Mouse (Mus musculus): ENCODE data around the gene Olfr374. TPM values are rescaled to one million over a fixed set of nuclear protein-coding genes. Genes with fewer than 3 reads are reported as not detected.

Olfr374 gene
- polyA plus RNA-seq, 1 experiment from 2014 or later = 0.06 TPM

GRCm38 (mm10) chr8:72158726-72159125 is 51.9 kb downstream of the Olfr374 start:
- H3K4me2 ChIP-seq = no peak overlapping the region

GRCm38 (mm10) chr8:72160007-72160406 is 53.2 kb downstream of the Olfr374 start:
- WGBS = 70% methylated on average over 3 of the region's 3 CpGs
- Histone ChIP-seq H3K9ac (peak overlapping the region; percentile 46), H3K4me1 (peaks cover 26% of the 10 kb centered on the region), H3K27ac (no peak overlapping the region), H3K9me3 (replicated peaks) (no peaks in the 10 kb centered on the region), H3K4me3 (replicated peaks) (peak overlapping the region; percentile 93), H3K27me3 (no peaks in the 10 kb centered on the region), H3K4me2 (peak overlapping the region; percentile 81), H3K36me3 (peaks cover 21% of the 10 kb centered on the region)
- ATAC-seq (replicated peaks; ENCODE audit: low FRiP score) = no peak

More at GRCm38 (mm10) chr8:72158726-72159125, 51.9 kb downstream of the Olfr374 start:
- H3K9me3 ChIP-seq (replicated peaks) = no peaks in the 10 kb centered on the region
- H3K4me3 ChIP-seq (replicated peaks) = no peak overlapping the region
- WGBS = 82% methylated on average over 3 of the region's 3 CpGs
- H3K9ac ChIP-seq = no peak overlapping the region
- no peaks in the 10 kb centered on the region for H3K27me3 ChIP-seq
- no peak for ATAC-seq (replicated peaks; ENCODE audit: low FRiP score)
- no peak overlapping the region for H3K27ac ChIP-seq
- peaks cover 26% of the 10 kb centered on the region for H3K4me1 ChIP-seq
- peaks cover 15% of the 10 kb centered on the region for H3K36me3 ChIP-seq

GRCm38 (mm10) chr8:72160707-72161697 is 54.2 kb downstream of the Olfr374 start, which contains the start of gene Rab8a:
Rab8a (plus strand) TSS chr8:72161200.
- under 1% methylated on average over 82 of the region's 82 CpGs for WGBS

GRCm38 (mm10) chr8:72162821-72163220 is 56.0 kb downstream of the Olfr374 start:
- H3K4me1 ChIP-seq = peaks cover 26% of the 10 kb centered on the region
- no peaks in the 10 kb centered on the region for H3K9me3 ChIP-seq (replicated peaks)
- H3K4me3 ChIP-seq (replicated peaks) = peak overlapping the region; percentile 93
- no peak overlapping the region for H3K27ac ChIP-seq
- peaks cover 43% of the 10 kb centered on the region for H3K36me3 ChIP-seq
- H3K27me3 ChIP-seq = no peaks in the 10 kb centered on the region
- peak overlapping the region; percentile 81 for H3K4me2 ChIP-seq
- 0 out of 2 replicates have a peak overlapping the region, but pooled peaks have one; percentile 91 for H3K9ac ChIP-seq
- no peak for ATAC-seq (replicated peaks; ENCODE audit: low FRiP score)

More at GRCm38 (mm10) chr8:72160707-72161697, 54.2 kb downstream of the Olfr374 start, which contains the start of gene Rab8a:
- no peaks in the 10 kb centered on the region for H3K27me3 ChIP-seq
- peaks cover 26% of the 10 kb centered on the region for H3K4me1 ChIP-seq
- peak within 1 kb of the TSS; percentile 91 for H3K27ac ChIP-seq
- H3K4me3 ChIP-seq (replicated peaks) = peak within 1 kb of the TSS; percentile 93
- H3K9ac ChIP-seq = peak within 1 kb of the TSS; percentile 91
- H3K9me3 ChIP-seq (replicated peaks) = no peaks in the 10 kb centered on the region
- peak within 1 kb of the TSS; percentile 81 for H3K4me2 ChIP-seq
- ATAC-seq (replicated peaks; ENCODE audit: low FRiP score) = peak; percentile 99
- peaks cover 26% of the 10 kb centered on the region for H3K36me3 ChIP-seq

Other genes starting within 250 kb of the Olfr374 start
- gene Zfp709, start 225.0 kb upstream of the Olfr374 start, polyA plus RNA-seq (2015; fragmentation: Nextera tagmentation; extraction: Ambion mirVana) = 6.4 and 6.6 TPM in 2 replicates
- gene Zfp882, start 198.4 kb upstream of the Olfr374 start, polyA plus RNA-seq (2015; fragmentation: Nextera tagmentation; extraction: Ambion mirVana) = 6.8 and 7.3 TPM in 2 replicates
- 24.8 and 26.1 TPM in 2 replicates for gene Zfp617, start 198.4 kb upstream of the Olfr374 start, polyA plus RNA-seq (2015; fragmentation: Nextera tagmentation; extraction: Ambion mirVana)
- gene Zfp961, start 156.0 kb upstream of the Olfr374 start, polyA plus RNA-seq (2015; fragmentation: Nextera tagmentation; extraction: Ambion mirVana) = 26.4 and 26.5 TPM in 2 replicates
- 0.82 and 1.3 TPM in 2 replicates for gene Cyp4f18, start 97.4 kb upstream of the Olfr374 start, polyA plus RNA-seq (2015; fragmentation: Nextera tagmentation; extraction: Ambion mirVana)
- gene Olfr372, start 65.8 kb upstream of the Olfr374 start, polyA plus RNA-seq (2015; fragmentation: Nextera tagmentation; extraction: Ambion mirVana) = not detected in 2 replicates
- gene Olfr373, start 23.9 kb upstream of the Olfr374 start, polyA plus RNA-seq (2015; fragmentation: Nextera tagmentation; extraction: Ambion mirVana) = 0.05 TPM in 2 replicates
- 770 and 775 TPM in 2 replicates for gene Tpm4, start 27.9 kb downstream of the Olfr374 start, polyA plus RNA-seq (2015; fragmentation: Nextera tagmentation; extraction: Ambion mirVana)
- 126 and 128 TPM in 2 replicates for gene Rab8a, start 54.2 kb downstream of the Olfr374 start, polyA plus RNA-seq (2015; fragmentation: Nextera tagmentation; extraction: Ambion mirVana)
- 0.08 TPM in 1 of 2 replicates, not detected in the other for gene Hsh2d, start 82.6 kb downstream of the Olfr374 start, polyA plus RNA-seq (2015; fragmentation: Nextera tagmentation; extraction: Ambion mirVana)
- not detected in 2 replicates for gene Cib3, start 105.8 kb downstream of the Olfr374 start, polyA plus RNA-seq (2015; fragmentation: Nextera tagmentation; extraction: Ambion mirVana)
- not detected in 2 replicates for gene Gm11034, start 106.6 kb downstream of the Olfr374 start, polyA plus RNA-seq (2015; fragmentation: Nextera tagmentation; extraction: Ambion mirVana)
- gene Fam32a, start 112.7 kb downstream of the Olfr374 start, polyA plus RNA-seq (2015; fragmentation: Nextera tagmentation; extraction: Ambion mirVana) = 73.0 and 74.0 TPM in 2 replicates
- 123 and 138 TPM in 2 replicates for gene Ap1m1, start 133.0 kb downstream of the Olfr374 start, polyA plus RNA-seq (2015; fragmentation: Nextera tagmentation; extraction: Ambion mirVana)
- 29.0 and 30.3 TPM in 2 replicates for gene Gm10282, start 198.2 kb downstream of the Olfr374 start, polyA plus RNA-seq (2015; fragmentation: Nextera tagmentation; extraction: Ambion mirVana)
- 12.6 and 14.0 TPM in 2 replicates for gene Klf2, start 212.0 kb downstream of the Olfr374 start, polyA plus RNA-seq (2015; fragmentation: Nextera tagmentation; extraction: Ambion mirVana)

Measured in kidney, embryonic 15.5 days (tissue).